Mouse (Mus musculus): ENCODE data around the gene Trip12. TPM values are rescaled to one million over a fixed set of nuclear protein-coding genes. Genes with fewer than 3 reads are reported as not detected.

Gene Trip12
- polyA plus RNA-seq, 1 experiment from 2014 or later = 83.1 TPM

DNA sequence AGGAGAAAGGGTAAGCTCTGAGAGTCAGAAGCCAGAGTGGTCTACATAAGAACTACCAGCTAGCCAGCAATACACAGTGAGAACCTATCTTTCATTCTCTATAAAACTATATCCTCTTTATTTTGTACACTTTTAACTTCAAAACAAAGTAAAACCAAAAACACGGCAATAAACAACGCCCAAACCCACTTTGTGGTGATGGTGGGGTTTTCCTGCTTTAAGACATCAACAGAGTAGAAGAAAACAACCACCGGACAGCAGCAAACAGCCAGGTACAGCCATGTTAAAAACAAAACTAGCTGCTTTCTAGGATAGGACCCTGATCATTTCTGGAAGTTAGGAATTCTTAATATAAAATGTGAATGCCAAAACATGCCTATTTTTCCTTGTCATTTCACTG lies 59.7 kb downstream of the Trip12 start:
- Histone ChIP-seq H3K9ac (replicated peaks) (no peak overlapping the region), H3K27me3 (no peaks in the 10 kb centered on the region), H3K36me3 (peaks cover 43% of the 10 kb centered on the region), H3K4me1 (replicated peaks) (no peaks in the 10 kb centered on the region), H3K27ac (no peak overlapping the region), H3K4me2 (no peak overlapping the region), H3K9me3 (no peaks in the 10 kb centered on the region), H3K4me3 (replicated peaks) (no peak overlapping the region)
- ATAC-seq (ENCODE audit: insufficient number of reproducible peaks, insufficient read depth, low FRiP score, low TSS enrichment, low read depth) = no peak
- WGBS = 94% methylated on average over 3 of the region's 3 CpGs

DNA sequence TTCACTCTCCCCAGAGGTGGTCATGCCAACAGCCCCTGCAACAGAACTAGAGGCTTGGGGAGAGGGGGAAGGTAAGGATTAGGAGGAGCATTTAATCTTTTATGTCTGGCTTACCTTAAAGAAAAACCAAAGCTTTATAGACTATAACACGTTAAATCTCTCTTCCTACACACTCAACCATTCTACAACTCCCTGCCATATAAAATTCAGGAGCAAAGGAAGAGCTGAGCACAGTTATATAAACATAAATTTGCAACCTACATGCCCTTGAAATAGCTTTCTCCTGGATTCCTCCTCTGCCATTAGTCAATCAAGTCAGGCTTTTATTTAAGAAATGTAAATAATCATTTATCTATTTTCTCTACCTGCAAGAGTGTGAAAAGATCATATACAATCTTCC lies 62.9 kb downstream of the Trip12 start:
- H3K4me2 ChIP-seq = no peak overlapping the region
- no peaks in the 10 kb centered on the region for H3K27me3 ChIP-seq
- ATAC-seq (ENCODE audit: insufficient number of reproducible peaks, insufficient read depth, low FRiP score, low TSS enrichment, low read depth) = no peak
- peaks cover 33% of the 10 kb centered on the region; the same call in 1 of the 2 replicates for H3K36me3 ChIP-seq
- H3K9ac ChIP-seq (replicated peaks) = no peak overlapping the region
- no peak overlapping the region for H3K27ac ChIP-seq
- WGBS = 79% methylated on average over 1 of the region's 1 CpGs
- H3K4me3 ChIP-seq (replicated peaks) = no peak overlapping the region
- no peaks in the 10 kb centered on the region for H3K9me3 ChIP-seq
- no peaks in the 10 kb centered on the region for H3K4me1 ChIP-seq (replicated peaks)

DNA sequence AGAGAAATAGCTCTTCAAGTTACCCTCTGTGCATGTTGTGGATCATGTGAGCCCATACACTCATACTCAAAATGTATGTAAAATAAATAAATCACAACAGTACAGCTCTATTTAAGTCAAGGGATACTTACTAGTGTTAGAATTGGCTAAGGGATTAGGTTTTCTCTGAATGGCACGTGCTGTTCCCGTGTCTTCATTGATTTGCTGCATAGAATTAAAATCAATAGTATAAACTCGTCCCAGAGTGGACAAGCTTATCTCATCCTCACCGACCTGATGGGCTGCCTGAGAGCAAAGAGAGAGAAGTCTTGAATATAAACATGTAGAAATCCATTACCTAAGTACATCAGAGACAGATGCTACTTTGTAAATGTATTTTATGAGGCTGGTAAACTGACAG lies 81.5 kb downstream of the Trip12 start:
- Histone ChIP-seq H3K9me3 (no peaks in the 10 kb centered on the region), H3K4me3 (replicated peaks) (no peak overlapping the region), H3K36me3 (peaks cover 78% of the 10 kb centered on the region), H3K4me1 (replicated peaks) (no peaks in the 10 kb centered on the region), H3K27ac (no peak overlapping the region), H3K9ac (replicated peaks) (no peak overlapping the region), H3K27me3 (no peaks in the 10 kb centered on the region), H3K4me2 (no peak overlapping the region)
- 89% methylated on average over 4 of the region's 4 CpGs for WGBS
- no peak for ATAC-seq (ENCODE audit: insufficient number of reproducible peaks, insufficient read depth, low FRiP score, low TSS enrichment, low read depth)

DNA sequence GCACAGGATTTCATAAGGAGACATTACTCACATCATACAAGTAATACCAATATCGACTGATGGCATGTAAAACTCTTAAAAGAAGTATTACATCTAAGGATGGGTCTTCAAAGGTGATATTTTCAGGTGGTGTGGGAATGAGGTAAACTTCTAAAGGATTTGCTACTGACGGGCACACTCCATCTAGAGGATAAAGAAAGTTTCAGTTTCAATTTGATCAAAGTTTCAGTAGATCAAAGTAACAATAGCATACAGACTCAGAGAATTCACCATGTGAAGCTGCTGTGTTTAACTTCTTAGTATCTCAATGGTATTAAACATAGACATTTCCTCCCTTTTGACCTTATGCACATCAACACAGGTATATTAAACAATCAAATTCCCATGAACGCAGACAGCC lies 98.2 kb downstream of the Trip12 start:
- Histone ChIP-seq H3K9ac (replicated peaks) (no peak overlapping the region), H3K9me3 (no peaks in the 10 kb centered on the region), H3K36me3 (peaks cover 69% of the 10 kb centered on the region), H3K27me3 (no peaks in the 10 kb centered on the region), H3K4me3 (replicated peaks) (no peak overlapping the region), H3K4me1 (replicated peaks) (no peaks in the 10 kb centered on the region), H3K27ac (no peak overlapping the region), H3K4me2 (no peak overlapping the region)
- no peak for ATAC-seq (ENCODE audit: insufficient number of reproducible peaks, insufficient read depth, low FRiP score, low TSS enrichment, low read depth)
- WGBS = 94% methylated on average over 3 of the region's 3 CpGs

DNA sequence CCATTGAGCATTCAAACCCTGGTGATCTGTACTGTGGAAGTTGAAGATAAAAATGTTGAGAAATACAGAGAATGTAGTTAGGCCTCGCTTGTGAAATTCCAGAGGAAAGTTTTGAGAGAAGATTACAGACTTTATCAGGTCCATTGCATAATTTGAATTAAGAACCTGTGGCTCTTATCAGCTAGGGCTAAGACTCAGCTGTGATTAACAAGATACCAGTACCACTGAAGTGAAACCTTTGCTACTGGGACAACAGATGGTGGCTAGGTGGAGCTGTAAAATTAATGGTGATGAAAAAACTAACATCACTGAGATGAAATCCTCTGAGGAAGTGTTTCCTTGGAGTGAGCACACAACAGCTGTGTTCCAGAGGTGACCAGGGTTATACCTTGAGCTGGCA lies 100.2 kb downstream of the Trip12 start:
- H3K4me3 ChIP-seq (replicated peaks) = no peak overlapping the region
- no peaks in the 10 kb centered on the region for H3K9me3 ChIP-seq
- peaks cover 70% of the 10 kb centered on the region for H3K36me3 ChIP-seq
- no peak overlapping the region for H3K27ac ChIP-seq
- no peak overlapping the region for H3K4me2 ChIP-seq
- H3K27me3 ChIP-seq = no peaks in the 10 kb centered on the region
- WGBS = 89% methylated on average over 1 of the region's 1 CpGs
- H3K9ac ChIP-seq (replicated peaks) = no peak overlapping the region
- no peak for ATAC-seq (ENCODE audit: insufficient number of reproducible peaks, insufficient read depth, low FRiP score, low TSS enrichment, low read depth)
- no peaks in the 10 kb centered on the region for H3K4me1 ChIP-seq (replicated peaks)

DNA sequence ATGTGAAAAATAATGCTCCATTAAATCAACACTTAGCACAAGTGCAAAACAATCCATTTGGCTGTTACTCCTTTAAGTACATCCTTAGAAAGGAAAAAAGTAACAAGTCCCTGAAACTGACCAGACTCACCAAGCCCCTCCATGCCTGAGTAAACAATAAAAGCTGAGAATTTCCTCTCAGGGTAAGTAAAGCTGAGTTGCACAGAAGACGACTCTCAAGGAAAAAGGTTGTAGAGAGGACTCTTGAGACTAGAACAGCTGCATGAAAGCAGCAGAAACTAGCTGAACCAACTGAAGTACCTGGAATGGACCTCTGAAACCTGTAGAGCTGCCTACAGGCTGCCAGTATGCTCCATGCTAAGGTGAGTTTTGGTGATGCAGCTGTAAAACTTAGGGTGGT lies 103.2 kb downstream of the Trip12 start:
- Histone ChIP-seq H3K9me3 (no peaks in the 10 kb centered on the region), H3K36me3 (peaks cover 64% of the 10 kb centered on the region), H3K4me1 (replicated peaks) (no peaks in the 10 kb centered on the region), H3K4me3 (replicated peaks) (no peak overlapping the region), H3K27ac (no peak overlapping the region), H3K27me3 (no peaks in the 10 kb centered on the region), H3K9ac (replicated peaks) (no peak overlapping the region), H3K4me2 (no peak overlapping the region)
- no peak for ATAC-seq (ENCODE audit: insufficient number of reproducible peaks, insufficient read depth, low FRiP score, low TSS enrichment, low read depth)
- WGBS = 66% methylated on average over 1 of the region's 1 CpGs

DNA sequence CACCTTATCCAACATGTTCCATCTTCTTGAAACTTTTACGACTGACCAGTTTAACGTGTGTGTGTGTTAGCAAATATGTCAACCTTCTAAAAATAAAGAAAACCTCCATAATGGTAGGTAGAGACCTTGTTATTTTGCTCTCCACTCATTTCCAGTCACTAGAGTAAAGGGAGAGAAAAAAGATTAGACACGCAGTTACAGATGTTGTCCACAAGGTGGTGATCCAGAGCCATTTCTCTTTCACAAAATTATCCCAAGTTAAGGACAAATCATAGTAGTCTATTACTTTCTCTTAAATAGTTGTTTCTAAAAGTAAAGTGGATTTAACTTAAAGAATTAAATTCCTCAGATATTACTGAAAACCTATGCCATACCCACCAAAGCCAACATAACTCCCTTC lies 106.5 kb downstream of the Trip12 start:
- H3K9ac ChIP-seq (replicated peaks) = no peak overlapping the region
- 67% methylated on average over 3 of the region's 3 CpGs for WGBS

DNA sequence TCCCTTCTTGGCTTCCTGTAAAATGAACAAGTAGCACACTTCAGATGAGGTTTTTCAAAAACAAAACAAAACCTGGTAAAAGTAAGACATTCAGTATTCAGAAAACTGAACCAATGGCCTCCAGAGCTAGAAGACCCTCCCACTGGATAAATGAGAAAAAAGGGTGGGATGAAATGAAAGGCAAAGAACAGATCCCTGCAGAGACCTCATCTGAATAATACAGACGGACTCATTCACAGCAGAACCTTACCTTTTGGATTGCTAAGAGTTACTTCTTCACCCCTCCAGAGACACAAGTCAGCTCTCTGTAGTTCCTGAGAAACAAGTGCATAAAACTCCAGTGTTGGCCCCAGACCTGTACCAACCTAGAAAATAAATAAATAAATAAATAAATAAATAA lies 108.6 kb downstream of the Trip12 start:
- Histone ChIP-seq H3K4me2 (no peak overlapping the region), H3K4me1 (replicated peaks) (no peaks in the 10 kb centered on the region), H3K27me3 (no peaks in the 10 kb centered on the region), H3K27ac (no peak overlapping the region), H3K9ac (replicated peaks) (no peak overlapping the region), H3K36me3 (peaks cover 63% of the 10 kb centered on the region), H3K9me3 (no peaks in the 10 kb centered on the region), H3K4me3 (replicated peaks) (no peak overlapping the region)
- 88% methylated on average over 1 of the region's 1 CpGs for WGBS
- ATAC-seq (ENCODE audit: insufficient number of reproducible peaks, insufficient read depth, low FRiP score, low TSS enrichment, low read depth) = no peak

More for the DNA sequence above, 106.5 kb downstream of the Trip12 start:
- Histone ChIP-seq H3K4me1 (replicated peaks) (no peaks in the 10 kb centered on the region), H3K27me3 (no peaks in the 10 kb centered on the region), H3K4me3 (replicated peaks) (no peak overlapping the region), H3K4me2 (no peak overlapping the region), H3K27ac (no peak overlapping the region), H3K36me3 (peaks cover 66% of the 10 kb centered on the region), H3K9me3 (no peaks in the 10 kb centered on the region)
- no peak for ATAC-seq (ENCODE audit: insufficient number of reproducible peaks, insufficient read depth, low FRiP score, low TSS enrichment, low read depth)

DNA sequence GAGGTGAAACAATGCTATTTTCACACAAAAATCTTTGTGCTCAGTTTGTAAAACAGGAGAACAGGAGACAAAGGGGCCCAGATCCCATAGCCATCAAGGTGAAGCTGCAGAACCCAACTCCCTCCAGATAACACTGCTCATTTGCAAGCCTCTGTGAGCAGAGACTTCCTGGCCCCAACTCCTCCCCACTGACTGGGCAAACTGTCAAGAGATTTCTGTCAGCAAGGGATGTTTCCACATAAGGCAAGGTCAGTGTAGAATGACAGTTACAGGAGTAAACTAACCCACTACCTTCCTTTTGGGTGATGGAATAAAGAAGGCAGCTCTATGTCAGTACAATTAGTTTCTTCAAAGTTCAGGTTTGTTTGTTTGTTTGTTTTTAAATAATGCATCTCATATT lies 117.5 kb downstream of the Trip12 start:
- Histone ChIP-seq H3K4me3 (replicated peaks) (no peak overlapping the region), H3K36me3 (peaks cover 52% of the 10 kb centered on the region)
- no peak for ATAC-seq (ENCODE audit: insufficient number of reproducible peaks, insufficient read depth, low FRiP score, low TSS enrichment, low read depth)

DNA sequence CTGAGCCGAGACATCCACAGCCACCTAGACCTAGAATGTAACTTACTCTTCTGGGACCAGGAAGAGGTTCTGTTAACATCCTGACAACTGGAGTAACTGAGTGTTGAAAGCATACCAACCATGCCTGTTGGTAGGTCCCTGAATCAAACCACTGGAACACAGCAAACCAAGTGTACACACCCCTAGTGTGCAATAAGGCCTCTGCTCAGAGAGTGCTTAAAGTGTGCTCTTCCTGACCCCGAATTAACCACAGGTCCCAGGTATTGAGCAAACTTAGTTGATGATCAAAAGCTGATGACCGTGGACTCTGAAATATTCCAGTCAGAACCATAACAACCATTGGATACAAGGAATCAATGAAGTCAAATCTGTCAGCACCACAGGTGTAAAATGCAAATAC lies 117.9 kb downstream of the Trip12 start:
- Histone ChIP-seq H3K36me3 (peaks cover 47% of the 10 kb centered on the region), H3K27me3 (no peaks in the 10 kb centered on the region)

More for the DNA sequence above, 117.5 kb downstream of the Trip12 start:
- Histone ChIP-seq H3K4me2 (no peak overlapping the region), H3K27me3 (no peaks in the 10 kb centered on the region), H3K9ac (replicated peaks) (no peak overlapping the region), H3K9me3 (no peaks in the 10 kb centered on the region), H3K27ac (no peak overlapping the region), H3K4me1 (replicated peaks) (no peaks in the 10 kb centered on the region)

DNA sequence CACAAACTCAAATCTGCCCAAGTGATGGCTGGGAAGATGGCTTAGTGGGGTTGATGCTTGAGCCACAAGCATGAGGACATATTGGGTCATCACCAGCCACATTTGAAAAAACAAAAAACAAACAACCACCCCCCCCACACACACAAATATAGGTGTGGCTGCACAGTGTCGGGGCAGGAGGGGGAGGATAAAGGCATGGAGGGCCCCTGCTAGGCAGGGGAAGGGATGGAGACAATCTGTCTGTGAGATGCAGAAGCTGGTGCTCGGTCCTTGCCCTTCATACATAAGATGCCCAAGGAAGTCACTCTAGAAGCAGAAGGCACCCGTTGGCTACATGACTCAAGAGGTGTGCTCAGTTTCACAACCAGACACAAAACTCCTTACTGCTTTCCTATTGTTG lies 118.4 kb downstream of the Trip12 start:
- no peak for ATAC-seq (ENCODE audit: insufficient number of reproducible peaks, insufficient read depth, low FRiP score, low TSS enrichment, low read depth)

More for the DNA sequence above, 117.9 kb downstream of the Trip12 start:
- H3K4me3 ChIP-seq (replicated peaks) = no peak overlapping the region
- H3K9me3 ChIP-seq = no peaks in the 10 kb centered on the region
- no peak for ATAC-seq (ENCODE audit: insufficient number of reproducible peaks, insufficient read depth, low FRiP score, low TSS enrichment, low read depth)
- no peak overlapping the region for H3K27ac ChIP-seq
- no peak overlapping the region for H3K4me2 ChIP-seq
- 95% methylated on average over 3 of the region's 3 CpGs for WGBS
- H3K4me1 ChIP-seq (replicated peaks) = no peaks in the 10 kb centered on the region
- H3K9ac ChIP-seq (replicated peaks) = no peak overlapping the region

More for the DNA sequence above, 118.4 kb downstream of the Trip12 start:
- Histone ChIP-seq H3K4me2 (no peak overlapping the region), H3K27me3 (no peaks in the 10 kb centered on the region), H3K9ac (replicated peaks) (no peak overlapping the region), H3K36me3 (peaks cover 43% of the 10 kb centered on the region), H3K27ac (no peak overlapping the region), H3K4me1 (replicated peaks) (no peaks in the 10 kb centered on the region), H3K9me3 (no peaks in the 10 kb centered on the region), H3K4me3 (replicated peaks) (no peak overlapping the region)
- WGBS = 86% methylated on average over 3 of the region's 3 CpGs
